Mouse (Mus musculus) liver, adult 2 months (tissue): ENCODE measurements at regions not wholly inside any gene's neighbourhood (a gene's known extent, or its start where the extent isn't known, plus 50 kb on each side); places are given as distances from the start of the nearest gene placed in this dataset.

ENCODE experiments used
- DNase-seq: peaks from one replicate; pipeline ENCODE4 v3.0.0-alpha.2; 2011; ENCODE audit warnings: low read depth, low spot score; ENCODE audit errors: extremely low read depth
- H3K27ac ChIP-seq: fragments of 200-500 bp; replicated peaks from 2 replicates; pipeline ENCODE4 v1.5.1; 2012; ENCODE audit warnings: low read depth, mild to moderate bottlenecking, control low read depth, inconsistent platforms, low read length; ENCODE audit not compliant: insufficient read depth
- H3K27me3 ChIP-seq: fragments of 200-500 bp; 2 replicates; pipeline ENCODE4 v1.6.1; 2012; ENCODE audit warnings: mild to moderate bottlenecking, moderate library complexity, low read length, inconsistent platforms; ENCODE audit not compliant: control insufficient read depth, insufficient read depth
- H3K36me3 ChIP-seq: fragments of 200-500 bp; 2 replicates; pipeline ENCODE4 v1.6.1; 2012; ENCODE audit warnings: low read length, inconsistent platforms; ENCODE audit not compliant: control insufficient read depth, insufficient read depth
- H3K4me1 ChIP-seq: fragments of 200-500 bp; 2 replicates; pipeline ENCODE4 v1.6.1; 2011; ENCODE audit warnings: low read length; ENCODE audit not compliant: control insufficient read depth, insufficient read depth
- H3K4me3 ChIP-seq: fragments of 200-500 bp; 2 replicates; pipeline ENCODE4 v1.5.1; 2011; ENCODE audit warnings: low read depth, mild to moderate bottlenecking, control low read depth, low read length, moderate library complexity; ENCODE audit not compliant: insufficient read depth
- H3K79me2 ChIP-seq: fragments of 200-500 bp; 2 replicates; pipeline ENCODE4 v1.6.1; 2012; ENCODE audit warnings: inconsistent platforms, mild to moderate bottlenecking, low read length, moderate library complexity; ENCODE audit not compliant: control insufficient read depth, insufficient read depth
- H3K9ac ChIP-seq: fragments of 200-500 bp; 2 replicates; pipeline ENCODE4 v1.6.1; 2012; ENCODE audit warnings: low read depth, mild to moderate bottlenecking, control low read depth, inconsistent platforms, low read length
- CTCF ChIP-seq: fragments of 200-500 bp; IDR thresholded peaks from 2 replicates; pipeline ENCODE4 v1.5.1; 2011; ENCODE audit warnings: low read depth, low read length, control low read depth
- POLR2A ChIP-seq: fragments of 200-500 bp; IDR thresholded peaks from 2 replicates; pipeline ENCODE4 v1.6.1; 2011; ENCODE audit warnings: low read length, control low read depth; ENCODE audit not compliant: insufficient read depth; ENCODE audit errors: extremely low read depth
- WGBS: fragments of 180-500 bp; shearing (Covaris S2); methylation state at CpG from one replicate; pipeline ENCODE4 v1.1.7; 2018; 5-methylcytosine and 5-hydroxymethylcytosine counted together

GRCm38 (mm10) chr9:43899239-43899638 is 143.9 kb upstream of the Thy1 start:
- H3K36me3 ChIP-seq = no peaks in the 10 kb centered on the region
- no peaks in the 10 kb centered on the region for H3K27me3 ChIP-seq
- no peaks in the 10 kb centered on the region for H3K79me2 ChIP-seq
- no peaks in the 10 kb centered on the region for H3K4me1 ChIP-seq
- H3K9ac ChIP-seq = no peak overlapping the region
- no peak overlapping the region for H3K27ac ChIP-seq
- no peak for DNase-seq
- H3K4me3 ChIP-seq = no peak overlapping the region
- TF ChIP-seq POLR2A (no peak), CTCF (no peak)
- 57% methylated on average over 4 of the region's 4 CpGs for WGBS

- WGBS = 83% methylated on average over 4 of the region's 4 CpGs
- TF ChIP-seq POLR2A (no peak), CTCF (no peak)
Observed at GRCm38 (mm10) chr9:43908325-43908724, 134.9 kb upstream of the Thy1 start.

GRCm38 (mm10) chr9:43915015-43915414 is 128.2 kb upstream of the Thy1 start:
- 49% methylated on average over 5 of the region's 5 CpGs for WGBS

More at GRCm38 (mm10) chr9:43908325-43908724, 134.9 kb upstream of the Thy1 start:
- Histone ChIP-seq H3K27ac (no peak overlapping the region), H3K27me3 (no peaks in the 10 kb centered on the region), H3K36me3 (no peaks in the 10 kb centered on the region), H3K4me1 (no peaks in the 10 kb centered on the region), H3K79me2 (no peaks in the 10 kb centered on the region), H3K4me3 (no peak overlapping the region), H3K9ac (no peak overlapping the region)
- no peak for DNase-seq

GRCm38 (mm10) chr9:43917467-43917866 is 125.7 kb upstream of the Thy1 start:
- no peaks in the 10 kb centered on the region; the same call in 1 of the 2 replicates for H3K27me3 ChIP-seq
- TF ChIP-seq POLR2A = no peak
- TF ChIP-seq CTCF = no peak
- no peaks in the 10 kb centered on the region for H3K4me1 ChIP-seq
- no peak overlapping the region for H3K27ac ChIP-seq
- H3K36me3 ChIP-seq = no peaks in the 10 kb centered on the region
- H3K4me3 ChIP-seq = no peak overlapping the region
- DNase-seq = no peak
- 22% methylated on average over 10 of the region's 10 CpGs for WGBS
- no peak overlapping the region for H3K9ac ChIP-seq
- no peaks in the 10 kb centered on the region for H3K79me2 ChIP-seq

More at GRCm38 (mm10) chr9:43915015-43915414, 128.2 kb upstream of the Thy1 start:
- no peaks in the 10 kb centered on the region for H3K36me3 ChIP-seq
- no peaks in the 10 kb centered on the region for H3K4me1 ChIP-seq
- H3K79me2 ChIP-seq = no peaks in the 10 kb centered on the region
- H3K27ac ChIP-seq = no peak overlapping the region
- no peaks in the 10 kb centered on the region; the same call in 1 of the 2 replicates for H3K27me3 ChIP-seq
- no peak overlapping the region for H3K9ac ChIP-seq
- TF ChIP-seq POLR2A = no peak
- TF ChIP-seq CTCF = no peak
- H3K4me3 ChIP-seq = no peak overlapping the region
- no peak for DNase-seq

- no peak for DNase-seq
- no peaks in the 10 kb centered on the region for H3K79me2 ChIP-seq
- TF ChIP-seq CTCF (no peak), POLR2A (no peak)
- no peak overlapping the region for H3K27ac ChIP-seq
- 82% methylated on average over 17 of the region's 17 CpGs for WGBS
- no peak overlapping the region for H3K9ac ChIP-seq
- no peak overlapping the region for H3K4me3 ChIP-seq
- no peaks in the 10 kb centered on the region; the same call in 1 of the 2 replicates for H3K27me3 ChIP-seq
- no peaks in the 10 kb centered on the region for H3K36me3 ChIP-seq
- no peaks in the 10 kb centered on the region for H3K4me1 ChIP-seq
Observed at GRCm38 (mm10) chr9:43919010-43919409, 124.2 kb upstream of the Thy1 start.

- WGBS = 17% methylated on average over 24 of the region's 24 CpGs
- Histone ChIP-seq H3K27ac (no peak overlapping the region), H3K27me3 (peaks cover 2% of the 10 kb centered on the region; the same call in 1 of the 2 replicates), H3K9ac (no peak overlapping the region), H3K4me1 (no peaks in the 10 kb centered on the region), H3K4me3 (no peak overlapping the region), H3K36me3 (no peaks in the 10 kb centered on the region), H3K79me2 (no peaks in the 10 kb centered on the region)
- TF ChIP-seq POLR2A (no peak), CTCF (peak; percentile 84)
- peak; percentile 42 for DNase-seq
Observed at GRCm38 (mm10) chr9:43920053-43920754, 123.0 kb upstream of the Thy1 start.
